Comparison of ENCODE assay signal across 25 mouse cellular contexts in genomic region chr10:60243941-60244340, GRCm38 (mm10).
"Had no signal": no experiment of that assay in that cellular context is flagged by ENCODE, and none has a peak within 500 bp of the region (broad histone marks: within the 10 kb centered on the region; RNA-seq: fewer than 3 reads in every experiment).

No protein-coding gene starts in this region.

- H3K9ac ChIP-seq: heart, embryonic 13.5 days; heart, embryonic 15.5 days; hindbrain, embryonic 13.5 days; hindbrain, embryonic 15.5 days; kidney, embryonic 15.5 days; limb, embryonic 13.5 days; limb, embryonic 15.5 days had no signal

- ATAC-seq: intestine, embryonic 16.5 days had no signal

- DNase-seq: gastrocnemius, postnatal 14 days; gastrocnemius, postnatal 36 days; heart, adult 11 months; heart, adult 2 months; heart, postnatal 10 days; heart, postnatal 36 days; kidney, adult 11 months; kidney, adult 2 months; kidney, adult 9 months; kidney, postnatal 14 days; kidney, postnatal 36 days; layer of hippocampus, adult 9-11 months; layer of hippocampus, postnatal 36 days; left cerebral cortex, postnatal 4 days had no signal

- H3K36me3 ChIP-seq: heart, embryonic 13.5 days; heart, embryonic 15.5 days; hindbrain, embryonic 13.5 days; hindbrain, embryonic 15.5 days; kidney, embryonic 15.5 days; limb, embryonic 13.5 days; limb, embryonic 15.5 days had no signal

- H3K4me2 ChIP-seq: heart, embryonic 11.5 days; heart, embryonic 13.5 days; heart, embryonic 15.5 days; hindbrain, embryonic 13.5 days; hindbrain, embryonic 15.5 days; kidney, embryonic 15.5 days; limb, embryonic 13.5 days; limb, embryonic 15.5 days had no signal

- H3K27ac ChIP-seq: heart, adult 2 months; heart, embryonic 13.5 days; heart, embryonic 15.5 days; hindbrain, embryonic 13.5 days; hindbrain, embryonic 15.5 days; hindbrain, postnatal 0 days; kidney, embryonic 15.5 days; kidney, postnatal 0 days; limb, embryonic 13.5 days; limb, embryonic 15.5 days had no signal

- H3K4me1 ChIP-seq: heart, embryonic 13.5 days; heart, embryonic 15.5 days; hindbrain, embryonic 13.5 days; hindbrain, embryonic 15.5 days; limb, embryonic 13.5 days had no signal

- H3K27me3 ChIP-seq: heart, embryonic 13.5 days; heart, embryonic 15.5 days; hindbrain, embryonic 13.5 days; hindbrain, embryonic 15.5 days; kidney, embryonic 15.5 days; limb, embryonic 13.5 days; limb, embryonic 15.5 days had no signal

- H3K4me3 ChIP-seq: heart, adult 2 months; heart, embryonic 13.5 days; heart, embryonic 15.5 days; hindbrain, embryonic 13.5 days; hindbrain, embryonic 15.5 days; kidney, embryonic 15.5 days; limb, embryonic 13.5 days; limb, embryonic 15.5 days had no signal

- H3K9me3 ChIP-seq: heart, embryonic 15.5 days; hindbrain, embryonic 13.5 days; hindbrain, embryonic 15.5 days; limb, embryonic 13.5 days; limb, embryonic 15.5 days had no signal
